Mouse (Mus musculus) cortical plate, adult 2 months (tissue): ENCODE results near the gene Wdr63.

ENCODE experiments used
- CTCF ChIP-seq: fragments of 200-500 bp; IDR thresholded peaks from 2 replicates; pipeline ENCODE4 v1.5.1; 2011; ENCODE audit warnings: mild to moderate bottlenecking, control low read depth, low read length; ENCODE audit not compliant: insufficient read depth; ENCODE audit errors: extremely low read depth
- POLR2A ChIP-seq: fragments of 200-500 bp; IDR thresholded peaks from 2 replicates; pipeline ENCODE4 v1.6.1; 2011; ENCODE audit warnings: mild to moderate bottlenecking, low read length, control low read depth; ENCODE audit not compliant: insufficient read depth; ENCODE audit errors: extremely low read depth

- no peak for TF ChIP-seq POLR2A
- no peak for TF ChIP-seq CTCF
Observed at GRCm38 (mm10) chr3:146014321-146014720, 93.6 kb downstream of the Wdr63 start.
